Mouse (Mus musculus): Measurements from ENCODE around the gene Mettl6.

DNA sequence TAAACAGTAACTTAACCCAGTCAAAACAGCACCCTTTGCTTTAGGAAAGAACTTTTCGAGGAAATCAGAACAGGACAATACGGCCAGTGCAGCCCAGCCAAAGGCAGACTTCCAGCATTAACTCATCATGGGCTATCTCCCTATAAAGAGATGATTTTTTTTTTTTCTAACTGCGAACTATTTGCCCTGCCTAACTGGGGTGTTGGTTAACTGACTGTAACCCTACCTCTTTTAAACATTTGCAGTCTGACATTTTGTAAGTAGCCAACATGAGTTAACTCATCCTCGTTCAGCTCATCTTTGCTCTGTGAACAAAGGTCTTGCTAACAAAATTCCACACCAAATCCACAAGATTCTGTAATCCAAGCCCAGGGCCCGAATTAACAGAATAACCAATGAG lies 60.4 kb downstream of the Mettl6 start:
- no peak for TF ChIP-seq CTCF (IDR thresholded peaks at IDR 0.05)
- no peak for TF ChIP-seq POLR2A (IDR thresholded peaks at IDR 0.05; ENCODE audit: insufficient read depth, low read depth, low read length)

All from heart, adult 2 months (tissue).